Mouse (Mus musculus) kidney, adult 2 months (tissue): ENCODE measurements at regions not wholly inside any gene's neighbourhood (a gene's known extent, or its start where the extent isn't known, plus 50 kb on each side); places are given as distances from the start of the nearest gene placed in this dataset.

Experiments used
- DNase-seq: peaks from one replicate; pipeline ENCODE4 v3.0.0; 2021
- H3K27ac ChIP-seq: fragments of 200-500 bp; 2 replicates; pipeline ENCODE4 v1.5.1; 2012; ENCODE audit warnings: low read depth, low read length, control low read depth, inconsistent platforms; ENCODE audit not compliant: insufficient read depth
- H3K27me3 ChIP-seq: fragments of 200-500 bp; replicated peaks from 2 replicates; pipeline ENCODE4 v1.6.1; 2012; ENCODE audit warnings: mild to moderate bottlenecking, moderate library complexity, low read length, inconsistent platforms; ENCODE audit not compliant: control insufficient read depth, insufficient read depth
- H3K36me3 ChIP-seq: fragments of 200-500 bp; 2 replicates; pipeline ENCODE4 v1.6.1; 2012; ENCODE audit warnings: mild to moderate bottlenecking, moderate library complexity, low read length, inconsistent platforms; ENCODE audit not compliant: control insufficient read depth, insufficient read depth
- H3K4me1 ChIP-seq: fragments of 200-500 bp; 2 replicates; pipeline ENCODE4 v1.6.1; 2011; ENCODE audit warnings: low read length; ENCODE audit not compliant: control insufficient read depth, insufficient read depth
- H3K4me3 ChIP-seq: fragments of 200-500 bp; 2 replicates; pipeline ENCODE4 v1.5.1; 2011; ENCODE audit warnings: mild to moderate bottlenecking, low read depth, low read length, control low read depth; ENCODE audit not compliant: insufficient read depth
- CTCF ChIP-seq: fragments of 200-500 bp; conservative IDR thresholded peaks from 2 replicates; pipeline ENCODE4 v1.5.1; 2011; ENCODE audit warnings: low read depth, mild to moderate bottlenecking, control low read depth, low read length, moderate library complexity, mixed read lengths; ENCODE audit not compliant: insufficient read depth, insufficient read length
- POLR2A ChIP-seq: fragments of 200-500 bp; IDR thresholded peaks from one replicate; pipeline ENCODE4 v1.6.1; 2011; ENCODE audit warnings: low read depth, low read length, control low read depth
- WGBS: fragments of 180-500 bp; shearing (Covaris S2); methylation state at CpG from one replicate; pipeline ENCODE4 v1.1.7; 2018; 5-methylcytosine and 5-hydroxymethylcytosine counted together

GRCm38 (mm10) chr12:73403906-73404474 lies 117.4 kb downstream of the Slc38a6 start:
- WGBS = 63% methylated on average over 13 of the region's 13 CpGs
- no peak for DNase-seq
- TF ChIP-seq CTCF = no peak
- no peak for TF ChIP-seq POLR2A
- H3K36me3 ChIP-seq = no peaks in the 10 kb centered on the region
- H3K4me3 ChIP-seq = no peak overlapping the region
- H3K27ac ChIP-seq = no peak overlapping the region
- no peaks in the 10 kb centered on the region for H3K27me3 ChIP-seq
- H3K4me1 ChIP-seq = peaks cover 5% of the 10 kb centered on the region; the same call in 1 of the 2 replicates
